Mouse (Mus musculus) hindbrain, embryonic 16.5 days (tissue): ENCODE measurements around the gene C2. TPM values are rescaled to one million over a fixed set of nuclear protein-coding genes. Genes with fewer than 3 reads are reported as not detected.

Experiments used
- ATAC-seq: fragments of 200-750 bp; cut with Nextera tagmentation; 2 replicates; pipeline ENCODE4 v1.8.0; 2017; ENCODE audit warnings: moderate TSS enrichment, moderate library complexity
- H3K27ac ChIP-seq: fragments of 300-500 bp; sonication (generic); 2 replicates; pipeline ENCODE4 v1.5.1; 2014; ENCODE audit warnings: low read depth, mild to moderate bottlenecking, control low read depth, low read length, moderate library complexity
- H3K27me3 ChIP-seq: fragments of 300-500 bp; sonication (generic); replicated peaks from 2 replicates; pipeline ENCODE4 v1.6.1; 2014; ENCODE audit warnings: low read length; ENCODE audit not compliant: control insufficient read depth, insufficient read depth
- H3K36me3 ChIP-seq: fragments of 300-500 bp; sonication (generic); 2 replicates; pipeline ENCODE4 v1.6.1; 2014; ENCODE audit warnings: mild to moderate bottlenecking, low read length, moderate library complexity, mixed read lengths; ENCODE audit not compliant: control insufficient read depth, insufficient read depth
- H3K4me1 ChIP-seq: fragments of 300-500 bp; sonication (generic); 2 replicates; pipeline ENCODE4 v1.6.1; 2014; ENCODE audit warnings: low read depth, low read length; ENCODE audit not compliant: control insufficient read depth, insufficient read depth
- H3K4me2 ChIP-seq: fragments of 300-500 bp; sonication (generic); 2 replicates; pipeline ENCODE4 v1.6.1; 2014; ENCODE audit warnings: mild to moderate bottlenecking, low read length, control low read depth, moderate library complexity
- H3K4me3 ChIP-seq: fragments of 300-500 bp; sonication (generic); 2 replicates; pipeline ENCODE4 v1.5.1; 2014; ENCODE audit warnings: mild to moderate bottlenecking, low read length, control low read depth, moderate library complexity
- H3K9ac ChIP-seq: fragments of 300-500 bp; sonication (generic); 2 replicates; pipeline ENCODE4 v1.6.1; 2014; ENCODE audit warnings: low read depth, mild to moderate bottlenecking, control low read depth, low read length, moderate library complexity
- H3K9me3 ChIP-seq: fragments of 300-500 bp; sonication (generic); 2 replicates; pipeline ENCODE4 v1.6.1; 2014; ENCODE audit warnings: mild to moderate bottlenecking, low read length, moderate library complexity; ENCODE audit not compliant: control insufficient read depth
- WGBS: fragments of 180-500 bp; shearing (Covaris S2); extraction: QIAGEN DNeasy Blood & Tissue Kit; methylation state at CpG from one replicate; pipeline ENCODE4 v1.1.7; 2014; 5-methylcytosine and 5-hydroxymethylcytosine counted together
- polyA plus RNA-seq: library from polyadenylated mRNA; unstranded; fragments of >200 nt; fragmentation: Nextera tagmentation; extraction: Ambion mirVana; gene quantifications from 2 replicates; pipeline ENCODE4 v1.2.1, GENCODE M21; 2015

The C2 gene
- polyA plus RNA-seq, 1 experiment from 2014 or later, result 1.8 TPM

GRCm38 (mm10) chr17:34890074-34890743, 7.9 kb downstream of the C2 start:
- H3K4me1 ChIP-seq, result peaks cover 3% of the 10 kb centered on the region
- no peak for ATAC-seq
- H3K9ac ChIP-seq, result no peak overlapping the region
- no peak overlapping the region for H3K4me2 ChIP-seq
- WGBS, result 86% methylated on average over 12 of the region's 12 CpGs
- H3K9me3 ChIP-seq, result no peaks in the 10 kb centered on the region
- H3K36me3 ChIP-seq, result no peaks in the 10 kb centered on the region
- no peak overlapping the region for H3K4me3 ChIP-seq
- no peaks in the 10 kb centered on the region for H3K27me3 ChIP-seq
- H3K27ac ChIP-seq, result no peak overlapping the region

GRCm38 (mm10) chr17:34887942-34888341, 10.1 kb downstream of the C2 start:
- no peaks in the 10 kb centered on the region for H3K4me1 ChIP-seq
- no peak overlapping the region for H3K27ac ChIP-seq
- no peak overlapping the region for H3K4me2 ChIP-seq
- no peaks in the 10 kb centered on the region for H3K27me3 ChIP-seq
- H3K36me3 ChIP-seq, result no peaks in the 10 kb centered on the region
- 89% methylated on average over 5 of the region's 5 CpGs for WGBS
- no peaks in the 10 kb centered on the region for H3K9me3 ChIP-seq
- H3K4me3 ChIP-seq, result no peak overlapping the region
- ATAC-seq, result no peak
- no peak overlapping the region for H3K9ac ChIP-seq

- no peak overlapping the region for H3K27ac ChIP-seq
- H3K36me3 ChIP-seq, result no peaks in the 10 kb centered on the region
- no peaks in the 10 kb centered on the region for H3K4me1 ChIP-seq
- no peaks in the 10 kb centered on the region for H3K9me3 ChIP-seq
- no peaks in the 10 kb centered on the region for H3K27me3 ChIP-seq
- H3K4me2 ChIP-seq, result no peak overlapping the region
- WGBS, result 91% methylated on average over 3 of the region's 3 CpGs
- ATAC-seq, result no peak
- H3K4me3 ChIP-seq, result no peak overlapping the region
- no peak overlapping the region for H3K9ac ChIP-seq
These were observed 12.4 kb downstream of the C2 start for GRCm38 (mm10) chr17:34885615-34886014.

- 85% methylated on average over 6 of the region's 6 CpGs for WGBS
- Histone ChIP-seq H3K27me3 (no peaks in the 10 kb centered on the region), H3K4me2 (no peak overlapping the region), H3K9me3 (no peaks in the 10 kb centered on the region), H3K27ac (no peak overlapping the region), H3K4me3 (no peak overlapping the region), H3K9ac (no peak overlapping the region), H3K4me1 (no peaks in the 10 kb centered on the region), H3K36me3 (no peaks in the 10 kb centered on the region)
- no peak for ATAC-seq
These were observed 13.4 kb downstream of the C2 start for GRCm38 (mm10) chr17:34884704-34885103.

GRCm38 (mm10) chr17:34883332-34883731, 14.7 kb downstream of the C2 start:
- Histone ChIP-seq H3K27ac (no peak overlapping the region), H3K9me3 (no peaks in the 10 kb centered on the region), H3K27me3 (no peaks in the 10 kb centered on the region), H3K9ac (no peak overlapping the region), H3K4me2 (no peak overlapping the region), H3K4me1 (no peaks in the 10 kb centered on the region), H3K36me3 (no peaks in the 10 kb centered on the region), H3K4me3 (no peak overlapping the region)
- WGBS, result 70% methylated on average over 3 of the region's 3 CpGs
- ATAC-seq, result no peak

GRCm38 (mm10) chr17:34881683-34882310, 16.3 kb downstream of the C2 start, which contains the start of gene Gm20547:
Gm20547 (minus strand) TSS chr17:34882042.
- Histone ChIP-seq H3K4me1 (no peaks in the 10 kb centered on the region), H3K4me2 (no peak within 1 kb of the TSS), H3K9ac (no peak within 1 kb of the TSS), H3K36me3 (no peaks in the 10 kb centered on the region), H3K4me3 (no peak within 1 kb of the TSS), H3K27ac (no peak within 1 kb of the TSS), H3K27me3 (no peaks in the 10 kb centered on the region), H3K9me3 (no peaks in the 10 kb centered on the region)
- no peak for ATAC-seq
- WGBS, result 14% methylated on average over 15 of the region's 15 CpGs

- Histone ChIP-seq H3K36me3 (no peaks in the 10 kb centered on the region), H3K4me1 (no peaks in the 10 kb centered on the region), H3K27ac (no peak overlapping the region), H3K4me2 (no peak overlapping the region), H3K27me3 (no peaks in the 10 kb centered on the region), H3K9ac (no peak overlapping the region), H3K9me3 (no peaks in the 10 kb centered on the region), H3K4me3 (no peak overlapping the region)
- ATAC-seq, result no peak
These were observed 16.9 kb downstream of the C2 start for GRCm38 (mm10) chr17:34881166-34881565.

GRCm38 (mm10) chr17:34879336-34879879, 18.7 kb downstream of the C2 start, which contains the start of gene Zbtb12:
Zbtb12 (plus strand) TSS chr17:34879483.
- no peak within 1 kb of the TSS for H3K27ac ChIP-seq
- H3K4me2 ChIP-seq, result no peak within 1 kb of the TSS
- H3K36me3 ChIP-seq, result no peaks in the 10 kb centered on the region
- no peaks in the 10 kb centered on the region for H3K27me3 ChIP-seq
- no peaks in the 10 kb centered on the region for H3K9me3 ChIP-seq
- WGBS, result 60% methylated on average over 11 of the region's 11 CpGs
- no peaks in the 10 kb centered on the region for H3K4me1 ChIP-seq
- ATAC-seq, result no peak
- no peak within 1 kb of the TSS for H3K4me3 ChIP-seq
- no peak within 1 kb of the TSS for H3K9ac ChIP-seq

GRCm38 (mm10) chr17:34874321-34874720, 23.7 kb downstream of the C2 start:
- no peak overlapping the region for H3K9ac ChIP-seq
- ATAC-seq, result no peak
- H3K4me2 ChIP-seq, result no peak overlapping the region
- no peaks in the 10 kb centered on the region for H3K4me1 ChIP-seq
- H3K27ac ChIP-seq, result no peak overlapping the region
- 90% methylated on average over 6 of the region's 6 CpGs for WGBS
- no peaks in the 10 kb centered on the region for H3K36me3 ChIP-seq
- no peak overlapping the region for H3K4me3 ChIP-seq
- no peaks in the 10 kb centered on the region for H3K9me3 ChIP-seq
- H3K27me3 ChIP-seq, result no peaks in the 10 kb centered on the region
